Mouse (Mus musculus) kidney, embryonic 15.5 days (tissue): ENCODE measurements around the gene Ice2. TPM values are rescaled to one million over a fixed set of nuclear protein-coding genes. Genes with fewer than 3 reads are reported as not detected.

Experiments used
- ATAC-seq: fragments of 200-750 bp; cut with Nextera tagmentation; replicated peaks from 2 replicates; pipeline ENCODE4 v1.8.0; 2017; ENCODE audit warnings: moderate TSS enrichment; ENCODE audit not compliant: low FRiP score
- H3K27ac ChIP-seq: fragments of 300-500 bp; sonication (generic); 2 replicates; pipeline ENCODE4 v1.5.1; 2015; ENCODE audit warnings: mild to moderate bottlenecking, inconsistent platforms
- H3K27me3 ChIP-seq: fragments of 300-500 bp; sonication (generic); 2 replicates; pipeline ENCODE4 v1.6.1; 2015; ENCODE audit warnings: inconsistent platforms
- H3K36me3 ChIP-seq: fragments of 300-500 bp; sonication (generic); 2 replicates; pipeline ENCODE4 v1.6.1; 2015; ENCODE audit warnings: inconsistent platforms
- H3K4me1 ChIP-seq: fragments of 300-500 bp; sonication (generic); 2 replicates; pipeline ENCODE4 v1.6.1; 2015; ENCODE audit warnings: inconsistent platforms
- H3K4me2 ChIP-seq: fragments of 300-500 bp; sonication (generic); 2 replicates; pipeline ENCODE4 v1.6.1; 2015; ENCODE audit warnings: moderate library complexity, mild to moderate bottlenecking, inconsistent platforms
- H3K4me3 ChIP-seq: fragments of 300-500 bp; sonication (generic); replicated peaks from 2 replicates; pipeline ENCODE4 v1.5.1; 2015; ENCODE audit warnings: mild to moderate bottlenecking, inconsistent platforms
- H3K9ac ChIP-seq: fragments of 300-500 bp; sonication (generic); 2 replicates; pipeline ENCODE4 v1.6.1; 2015; ENCODE audit warnings: mild to moderate bottlenecking, inconsistent platforms
- H3K9me3 ChIP-seq: fragments of 300-500 bp; sonication (generic); replicated peaks from 2 replicates; pipeline ENCODE4 v1.6.1; 2016; ENCODE audit warnings: inconsistent platforms
- WGBS: fragments of 180-500 bp; shearing (Covaris S2); methylation state at CpG from one replicate; pipeline ENCODE4 v1.1.7; 2015; ENCODE audit warnings: mixed read lengths; 5-methylcytosine and 5-hydroxymethylcytosine counted together
- polyA plus RNA-seq: library from polyadenylated mRNA; unstranded; fragments of >200 nt; fragmentation: Nextera tagmentation; extraction: Ambion mirVana; gene quantifications from 2 replicates; pipeline ENCODE4 v1.2.1, GENCODE M21; 2015

Gene Ice2
- polyA plus RNA-seq, 1 experiment from 2014 or later, result 21.3 TPM

DNA sequence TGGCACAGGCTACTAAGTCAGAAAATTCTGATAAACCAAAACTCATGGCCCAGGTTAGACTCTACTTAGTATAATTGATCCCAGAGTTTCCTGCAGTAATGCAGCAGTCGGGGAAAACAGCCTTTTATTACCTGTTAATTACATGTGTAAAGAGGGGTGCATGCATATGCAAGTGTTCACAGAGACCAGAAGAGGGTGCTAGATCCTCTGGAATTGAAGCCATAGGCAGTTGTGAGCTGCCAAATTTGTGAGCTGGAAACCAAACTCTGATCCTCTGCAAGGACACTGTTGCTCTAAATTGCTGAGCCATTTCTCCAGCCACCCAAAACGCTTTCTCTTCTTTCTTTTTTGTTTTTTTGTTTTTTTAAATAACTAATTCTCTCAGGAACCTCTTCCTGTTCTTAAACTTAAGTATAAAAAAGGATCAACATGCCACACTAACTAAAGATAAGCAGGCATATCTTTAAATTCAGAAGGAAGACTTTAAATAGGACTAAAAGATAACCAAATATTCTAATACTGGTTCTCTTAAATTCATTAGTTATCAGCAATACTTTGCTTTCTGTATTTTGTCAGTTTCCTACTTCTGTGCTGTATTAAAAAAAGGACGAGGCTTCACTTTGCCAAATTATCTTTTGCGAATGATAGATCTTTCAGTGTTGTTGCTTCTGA, 20.6 kb upstream of the Ice2 start:
- Histone ChIP-seq H3K4me2 (no peak overlapping the region), H3K4me3 (no peak overlapping the region), H3K9me3 (no peaks in the 10 kb centered on the region), H3K36me3 (peaks cover 25% of the 10 kb centered on the region), H3K9ac (no peak overlapping the region), H3K27me3 (no peaks in the 10 kb centered on the region), H3K27ac (no peak overlapping the region), H3K4me1 (0 out of 2 replicates have a peak, but pooled peaks cover 5% of the 10 kb centered on the region)
- no peak for ATAC-seq
- 84% methylated on average over 4 of the region's 4 CpGs for WGBS

GRCm38 (mm10) chr9:69377654-69378045, 20.1 kb upstream of the Ice2 start:
- 80% methylated on average over 3 of the region's 3 CpGs for WGBS

DNA sequence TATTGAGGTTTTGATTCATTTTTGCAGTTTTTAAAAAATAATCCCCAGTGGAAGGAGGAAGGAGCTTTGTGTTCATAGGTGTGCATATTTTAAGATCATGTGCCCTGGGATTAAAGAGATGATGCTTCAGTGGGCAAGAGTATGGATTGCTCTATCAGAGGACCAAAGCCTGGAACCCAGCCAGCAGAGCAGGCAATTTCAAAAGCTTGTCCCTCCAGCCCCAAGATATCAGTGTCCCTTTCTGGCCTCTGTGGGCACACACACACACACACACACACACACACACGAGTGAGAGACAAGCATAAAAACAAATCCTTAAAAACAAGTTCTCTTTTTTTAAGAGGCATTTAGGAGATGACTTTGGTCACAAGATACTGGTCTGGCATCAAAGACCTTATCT, 17.2 kb upstream of the Ice2 start:
- peaks cover 13% of the 10 kb centered on the region; the same call in 1 of the 2 replicates for H3K36me3 ChIP-seq
- ATAC-seq, result no peak
- no peak overlapping the region for H3K9ac ChIP-seq
- no peak overlapping the region for H3K4me3 ChIP-seq
- H3K27me3 ChIP-seq, result no peaks in the 10 kb centered on the region
- H3K9me3 ChIP-seq, result no peaks in the 10 kb centered on the region
- H3K4me2 ChIP-seq, result no peak overlapping the region
- H3K27ac ChIP-seq, result no peak overlapping the region
- peaks cover 13% of the 10 kb centered on the region; the same call in 1 of the 2 replicates for H3K4me1 ChIP-seq
- WGBS, result 54% methylated on average over 1 of the region's 1 CpGs

More at GRCm38 (mm10) chr9:69377654-69378045, 20.1 kb upstream of the Ice2 start:
- Histone ChIP-seq H3K27me3 (no peaks in the 10 kb centered on the region), H3K9ac (no peak overlapping the region), H3K27ac (no peak overlapping the region), H3K4me2 (no peak overlapping the region), H3K4me1 (0 out of 2 replicates have a peak, but pooled peaks cover 5% of the 10 kb centered on the region), H3K9me3 (no peaks in the 10 kb centered on the region), H3K36me3 (peaks cover 25% of the 10 kb centered on the region), H3K4me3 (no peak overlapping the region)
- no peak for ATAC-seq

DNA sequence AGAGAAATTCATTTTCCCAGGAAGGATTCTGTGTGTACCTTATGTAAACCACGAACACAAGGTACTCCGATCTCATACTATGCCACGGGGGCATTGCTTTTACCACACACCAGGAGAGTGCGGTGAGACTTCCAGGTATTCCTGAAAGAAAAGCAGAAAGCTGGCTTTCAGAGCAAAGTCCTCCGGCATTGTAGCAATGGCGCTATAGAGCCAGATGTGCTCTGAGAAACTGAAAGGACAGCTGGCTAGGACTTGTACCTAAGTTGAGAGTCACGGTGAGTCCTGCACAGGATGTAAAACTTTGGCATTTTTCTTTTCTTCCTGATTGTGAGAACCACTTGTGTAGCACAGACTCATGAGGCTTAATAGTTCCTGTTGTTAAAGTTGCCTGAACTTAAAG, 16.0 kb upstream of the Ice2 start:
- no peak for ATAC-seq
- no peak overlapping the region for H3K4me2 ChIP-seq
- H3K9ac ChIP-seq, result no peak overlapping the region
- H3K4me1 ChIP-seq, result peaks cover 13% of the 10 kb centered on the region; the same call in 1 of the 2 replicates
- no peak overlapping the region for H3K27ac ChIP-seq
- peaks cover 4% of the 10 kb centered on the region; the same call in 1 of the 2 replicates for H3K36me3 ChIP-seq
- no peaks in the 10 kb centered on the region for H3K27me3 ChIP-seq
- WGBS, result 70% methylated on average over 7 of the region's 7 CpGs
- H3K4me3 ChIP-seq, result no peak overlapping the region
- no peaks in the 10 kb centered on the region for H3K9me3 ChIP-seq

GRCm38 (mm10) chr9:69384475-69384874, 13.2 kb upstream of the Ice2 start:
- H3K27ac ChIP-seq, result no peak overlapping the region
- no peaks in the 10 kb centered on the region for H3K36me3 ChIP-seq
- no peaks in the 10 kb centered on the region for H3K9me3 ChIP-seq
- WGBS, result 88% methylated on average over 17 of the region's 17 CpGs
- H3K4me1 ChIP-seq, result peaks cover 13% of the 10 kb centered on the region; the same call in 1 of the 2 replicates
- H3K27me3 ChIP-seq, result no peaks in the 10 kb centered on the region
- no peak overlapping the region for H3K4me2 ChIP-seq
- no peak overlapping the region for H3K4me3 ChIP-seq
- ATAC-seq, result no peak
- H3K9ac ChIP-seq, result no peak overlapping the region

GRCm38 (mm10) chr9:69384905-69385304, 12.8 kb upstream of the Ice2 start:
- H3K9me3 ChIP-seq, result no peaks in the 10 kb centered on the region
- WGBS, result 58% methylated on average over 1 of the region's 1 CpGs
- no peak overlapping the region for H3K4me2 ChIP-seq
- H3K4me3 ChIP-seq, result no peak overlapping the region
- no peaks in the 10 kb centered on the region for H3K27me3 ChIP-seq
- no peaks in the 10 kb centered on the region for H3K36me3 ChIP-seq
- H3K27ac ChIP-seq, result no peak overlapping the region
- no peak overlapping the region for H3K9ac ChIP-seq
- H3K4me1 ChIP-seq, result peaks cover 13% of the 10 kb centered on the region; the same call in 1 of the 2 replicates
- no peak for ATAC-seq

GRCm38 (mm10) chr9:69387296-69387695, 10.4 kb upstream of the Ice2 start:
- Histone ChIP-seq H3K9me3 (no peaks in the 10 kb centered on the region), H3K27me3 (no peaks in the 10 kb centered on the region), H3K4me3 (no peak overlapping the region), H3K4me1 (peaks cover 8% of the 10 kb centered on the region; the same call in 1 of the 2 replicates), H3K4me2 (no peak overlapping the region), H3K36me3 (no peaks in the 10 kb centered on the region), H3K27ac (no peak overlapping the region), H3K9ac (no peak overlapping the region)
- ATAC-seq, result no peak
- WGBS, result 81% methylated on average over 4 of the region's 4 CpGs

DNA sequence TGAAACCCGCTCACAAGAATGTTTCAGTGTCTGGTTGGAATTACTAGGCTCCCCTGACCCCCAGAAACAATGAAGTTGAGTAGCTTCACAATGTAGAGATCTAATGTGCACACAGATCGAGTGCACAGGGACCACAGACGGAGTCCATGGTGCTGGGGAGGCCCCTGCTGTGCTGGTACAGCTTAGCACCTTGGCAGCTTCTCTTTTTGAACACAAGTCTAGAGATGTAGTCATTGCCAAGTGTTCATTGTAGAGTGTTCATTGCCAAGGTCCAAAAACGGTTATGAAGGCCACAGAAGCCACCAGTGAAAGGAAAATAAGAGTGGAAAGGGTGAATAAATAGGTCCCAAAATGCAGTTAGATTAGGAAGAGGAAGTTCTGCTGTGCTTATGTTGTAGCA, 7.1 kb upstream of the Ice2 start:
- Histone ChIP-seq H3K36me3 (no peaks in the 10 kb centered on the region), H3K9ac (no peak overlapping the region), H3K4me2 (no peak overlapping the region), H3K4me1 (no peaks in the 10 kb centered on the region), H3K27ac (no peak overlapping the region), H3K4me3 (no peak overlapping the region), H3K27me3 (no peaks in the 10 kb centered on the region), H3K9me3 (no peaks in the 10 kb centered on the region)
- WGBS, result 84% methylated on average over 4 of the region's 4 CpGs
- no peak for ATAC-seq

DNA sequence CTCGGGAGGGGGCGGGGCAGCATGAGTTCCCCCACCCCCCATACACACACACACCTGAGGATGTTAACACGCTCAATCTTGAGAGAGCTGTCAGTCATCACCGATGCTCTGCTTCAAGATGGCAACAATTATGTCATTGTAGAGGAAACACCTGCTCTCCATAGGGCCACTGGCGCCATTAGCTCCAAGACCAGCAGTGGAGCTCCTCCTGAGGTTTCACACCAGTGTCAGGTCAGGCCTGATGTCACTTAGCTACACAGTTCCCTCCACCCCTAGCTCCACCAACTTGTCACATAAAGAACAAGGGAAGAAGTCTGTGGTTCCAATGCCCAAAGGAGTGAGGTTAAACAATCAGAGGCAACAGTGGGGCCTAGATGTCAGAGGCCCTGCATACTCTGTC, 3.5 kb upstream of the Ice2 start:
- Histone ChIP-seq H3K27ac (no peak overlapping the region), H3K27me3 (no peaks in the 10 kb centered on the region), H3K9me3 (no peaks in the 10 kb centered on the region), H3K4me1 (peaks cover 15% of the 10 kb centered on the region), H3K4me3 (no peak overlapping the region), H3K9ac (no peak overlapping the region), H3K4me2 (no peak overlapping the region), H3K36me3 (no peaks in the 10 kb centered on the region)
- WGBS, result 84% methylated on average over 5 of the region's 5 CpGs
- no peak for ATAC-seq

DNA sequence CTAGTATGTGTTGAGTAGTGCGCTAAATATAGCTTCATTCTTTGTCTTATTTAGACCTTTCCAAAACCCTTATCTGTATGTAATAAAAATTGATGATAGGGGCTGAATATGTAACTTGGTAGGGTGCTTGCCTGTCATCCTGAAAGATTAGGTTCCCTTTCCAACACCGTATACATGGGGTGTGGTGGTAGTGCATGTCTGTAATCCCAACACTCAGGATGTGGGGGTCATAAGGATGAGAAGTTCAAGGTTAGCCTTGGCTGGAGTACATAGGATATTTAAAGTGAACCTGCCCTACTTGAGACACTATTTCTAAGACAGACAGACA, 310 bp upstream of the Ice2 start:
- Histone ChIP-seq H3K27me3 (no peaks in the 10 kb centered on the region), H3K4me1 (peaks cover 15% of the 10 kb centered on the region), H3K4me2 (peak overlapping the region; percentile 91), H3K36me3 (peaks cover 3% of the 10 kb centered on the region; the same call in 1 of the 2 replicates), H3K9ac (peak overlapping the region; percentile 92), H3K9me3 (no peaks in the 10 kb centered on the region), H3K4me3 (peak overlapping the region; percentile 85), H3K27ac (peak overlapping the region; percentile 97)
- peak; percentile 22; the same call in 1 of the 2 replicates for ATAC-seq
- whole genome bisulfite sequencing, result 72% methylated on average over 2 of the region's 2 CpGs

DNA sequence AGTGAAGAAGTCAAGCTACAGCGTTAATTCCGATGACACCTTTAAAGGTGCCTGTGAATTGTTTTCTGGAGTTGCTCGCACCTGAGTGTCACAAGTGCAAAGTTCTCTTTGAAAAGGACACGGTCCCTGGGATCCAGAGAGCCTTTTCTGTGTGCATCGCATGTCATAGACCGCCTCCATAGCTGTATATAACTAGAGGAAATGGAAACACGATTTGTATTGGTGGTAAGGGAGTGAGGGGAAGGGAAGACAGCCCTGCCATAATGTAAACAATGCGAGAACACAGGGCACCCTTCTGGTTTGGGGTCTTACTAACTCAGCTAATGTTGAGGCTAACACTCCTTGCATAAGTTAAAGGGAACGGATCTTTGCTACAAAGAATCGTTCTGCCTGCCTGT, 746 bp downstream of the Ice2 start:
- peaks cover 15% of the 10 kb centered on the region for H3K4me1 ChIP-seq
- H3K36me3 ChIP-seq, result peaks cover 3% of the 10 kb centered on the region; the same call in 1 of the 2 replicates
- H3K27me3 ChIP-seq, result no peaks in the 10 kb centered on the region
- H3K4me3 ChIP-seq, result peak overlapping the region; percentile 85
- WGBS, result 11% methylated on average over 10 of the region's 10 CpGs
- peak overlapping the region; percentile 91 for H3K4me2 ChIP-seq
- H3K9me3 ChIP-seq, result no peaks in the 10 kb centered on the region
- peak; percentile 54; the same call in 1 of the 2 replicates for ATAC-seq
- peak overlapping the region; percentile 97 for H3K27ac ChIP-seq
- peak overlapping the region; percentile 92 for H3K9ac ChIP-seq

GRCm38 (mm10) chr9:69404671-69405070, 7.0 kb downstream of the Ice2 start:
- no peaks in the 10 kb centered on the region for H3K4me1 ChIP-seq
- no peak overlapping the region for H3K9ac ChIP-seq
- no peaks in the 10 kb centered on the region for H3K27me3 ChIP-seq
- H3K4me3 ChIP-seq, result no peak overlapping the region
- H3K27ac ChIP-seq, result no peak overlapping the region
- 78% methylated on average over 6 of the region's 6 CpGs for WGBS
- peaks cover 13% of the 10 kb centered on the region for H3K36me3 ChIP-seq
- ATAC-seq, result no peak
- no peak overlapping the region for H3K4me2 ChIP-seq
- no peaks in the 10 kb centered on the region for H3K9me3 ChIP-seq

- H3K4me3 ChIP-seq, result no peak overlapping the region
- H3K4me2 ChIP-seq, result no peak overlapping the region
- H3K9me3 ChIP-seq, result no peaks in the 10 kb centered on the region
- no peaks in the 10 kb centered on the region for H3K27me3 ChIP-seq
- no peaks in the 10 kb centered on the region for H3K4me1 ChIP-seq
- peaks cover 80% of the 10 kb centered on the region for H3K36me3 ChIP-seq
- H3K9ac ChIP-seq, result no peak overlapping the region
- 91% methylated on average over 1 of the region's 1 CpGs for WGBS
- no peak overlapping the region for H3K27ac ChIP-seq
- ATAC-seq, result no peak
These were observed 21.8 kb downstream of the Ice2 start for GRCm38 (mm10) chr9:69419476-69419875.
